Mouse (Mus musculus): ENCODE results near the gene Lrsam1. TPM values are rescaled to one million over a fixed set of nuclear protein-coding genes. Genes with fewer than 3 reads are reported as not detected.

The Lrsam1 gene
- polyA plus RNA-seq, 1 experiment from 2014 or later: 18.1 TPM

DNA sequence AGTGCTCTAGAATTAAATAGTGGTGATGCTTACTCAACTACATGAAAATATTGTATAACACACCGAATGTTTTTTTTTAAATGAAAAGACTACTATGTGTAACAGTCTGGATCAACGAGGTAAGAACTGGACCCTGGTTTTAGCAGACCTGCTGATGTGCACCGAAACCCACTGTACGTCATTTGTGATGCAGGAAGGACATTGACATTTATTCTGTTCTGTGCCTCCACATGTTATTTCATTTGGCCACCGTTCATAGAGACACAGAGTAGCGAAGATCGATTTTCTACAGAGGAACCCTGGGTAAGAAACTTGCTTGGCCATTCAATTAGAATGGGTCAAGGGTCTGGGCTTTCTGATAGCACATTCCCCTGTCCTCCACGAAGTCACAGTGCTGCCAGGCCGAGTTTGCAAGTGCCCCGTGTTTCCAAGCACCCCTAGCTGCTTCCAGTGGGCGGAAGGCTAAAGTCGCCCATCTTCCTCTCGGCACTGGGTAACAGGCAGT, 4.8 kb upstream of the Lrsam1 start:
- no peaks in the 10 kb centered on the region for H3K9me3 ChIP-seq
- ATAC-seq: no peak
- H3K27me3 ChIP-seq: no peaks in the 10 kb centered on the region
- H3K36me3 ChIP-seq: peaks cover 24% of the 10 kb centered on the region
- peak overlapping the region; percentile 72 for H3K4me3 ChIP-seq (replicated peaks)
- 11% methylated on average over 13 of the region's 13 CpGs for WGBS
- peak overlapping the region; percentile 94 for H3K27ac ChIP-seq
- H3K9ac ChIP-seq (replicated peaks): peak overlapping the region; percentile 82
- peak overlapping the region; percentile 80 for H3K4me2 ChIP-seq (replicated peaks)
- H3K4me1 ChIP-seq (replicated peaks): peaks cover 51% of the 10 kb centered on the region

DNA sequence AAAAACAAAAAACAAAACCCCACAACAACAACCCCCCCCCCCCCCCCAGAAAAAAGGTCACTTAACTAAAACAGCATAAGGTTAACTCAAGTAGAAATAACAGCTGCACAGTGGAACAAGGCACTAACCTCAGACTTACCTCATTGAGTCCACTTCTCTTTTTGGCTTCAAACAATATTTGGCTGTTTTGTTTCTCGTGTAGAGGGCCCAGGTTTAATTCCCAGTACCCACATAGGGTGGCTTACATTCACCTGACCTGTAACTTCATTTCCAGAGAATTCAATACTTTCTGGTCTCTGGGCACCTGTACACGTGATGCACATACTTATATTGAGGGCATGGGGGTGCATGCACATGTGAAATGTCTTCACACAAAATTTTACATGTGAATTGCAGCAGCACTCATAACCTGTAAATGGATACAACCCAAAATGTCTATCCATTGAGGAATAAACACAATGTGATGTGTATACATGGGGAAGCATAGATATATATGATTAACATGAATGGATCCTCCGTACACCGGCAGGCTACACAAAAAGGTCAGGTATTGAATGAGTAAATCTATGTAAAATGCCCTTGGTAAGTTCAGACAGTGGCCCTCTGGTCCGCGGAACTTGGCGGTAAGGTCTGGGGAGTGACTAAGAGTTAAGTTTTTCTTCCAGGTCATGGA, 4.2 kb upstream of the Lrsam1 start:
- no peak overlapping the region for H3K27ac ChIP-seq
- peaks cover 55% of the 10 kb centered on the region for H3K4me1 ChIP-seq (replicated peaks)
- H3K27me3 ChIP-seq: no peaks in the 10 kb centered on the region
- WGBS: 17% methylated on average over 7 of the region's 7 CpGs
- peaks cover 24% of the 10 kb centered on the region for H3K36me3 ChIP-seq
- peak overlapping the region; percentile 80; the same call in 1 of the 2 replicates for H3K4me2 ChIP-seq (replicated peaks)
- H3K9me3 ChIP-seq: no peaks in the 10 kb centered on the region
- 0 out of 2 replicates have a peak overlapping the region, but pooled peaks have one; percentile 72 for H3K4me3 ChIP-seq (replicated peaks)
- H3K9ac ChIP-seq (replicated peaks): no peak overlapping the region
- no peak for ATAC-seq

DNA sequence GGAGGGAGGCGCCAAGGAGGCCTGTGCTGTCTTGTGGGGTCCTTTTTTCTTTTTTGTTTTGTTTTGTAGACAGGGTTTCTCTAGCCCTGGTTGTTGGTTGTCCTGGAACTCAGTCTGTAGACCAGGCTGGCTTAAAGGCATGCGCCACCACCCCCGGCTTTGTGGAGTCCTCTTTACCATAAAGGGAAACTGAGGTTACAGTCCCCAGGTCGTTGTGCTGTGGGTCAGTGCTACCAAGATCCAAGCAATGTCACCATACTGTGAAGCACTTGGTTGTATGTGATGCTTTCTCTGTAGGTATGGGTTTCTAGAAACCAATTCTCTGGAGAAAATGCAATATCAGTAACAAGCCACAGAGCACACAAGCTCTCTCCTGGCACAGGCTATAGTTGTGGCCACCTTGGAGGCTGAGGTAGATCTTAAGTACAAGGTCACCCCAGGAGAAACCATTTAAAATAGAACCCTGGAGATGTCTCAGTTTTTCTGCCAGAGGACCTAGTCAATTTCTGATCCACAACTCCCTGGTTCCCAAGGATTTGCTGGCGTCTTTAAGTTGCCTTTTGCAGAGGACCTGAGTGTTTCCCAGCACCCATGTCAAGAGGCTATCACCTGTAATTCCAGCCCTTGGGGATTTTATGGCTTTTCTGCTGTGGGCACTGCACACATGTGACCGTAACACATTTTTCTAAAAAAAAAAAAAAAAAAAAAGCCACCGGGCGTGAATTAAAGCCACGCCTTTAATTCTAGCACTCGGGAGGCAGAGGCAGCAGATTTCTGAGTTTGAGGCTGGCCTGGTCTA, 3.4 kb upstream of the Lrsam1 start:
- WGBS: 26% methylated on average over 10 of the region's 10 CpGs
- H3K36me3 ChIP-seq: peaks cover 24% of the 10 kb centered on the region
- H3K27ac ChIP-seq: no peak overlapping the region
- H3K27me3 ChIP-seq: no peaks in the 10 kb centered on the region
- H3K9me3 ChIP-seq: no peaks in the 10 kb centered on the region
- peaks cover 61% of the 10 kb centered on the region for H3K4me1 ChIP-seq (replicated peaks)
- no peak overlapping the region for H3K4me2 ChIP-seq (replicated peaks)
- no peak overlapping the region for H3K4me3 ChIP-seq (replicated peaks)
- no peak for ATAC-seq
- no peak overlapping the region for H3K9ac ChIP-seq (replicated peaks)

DNA sequence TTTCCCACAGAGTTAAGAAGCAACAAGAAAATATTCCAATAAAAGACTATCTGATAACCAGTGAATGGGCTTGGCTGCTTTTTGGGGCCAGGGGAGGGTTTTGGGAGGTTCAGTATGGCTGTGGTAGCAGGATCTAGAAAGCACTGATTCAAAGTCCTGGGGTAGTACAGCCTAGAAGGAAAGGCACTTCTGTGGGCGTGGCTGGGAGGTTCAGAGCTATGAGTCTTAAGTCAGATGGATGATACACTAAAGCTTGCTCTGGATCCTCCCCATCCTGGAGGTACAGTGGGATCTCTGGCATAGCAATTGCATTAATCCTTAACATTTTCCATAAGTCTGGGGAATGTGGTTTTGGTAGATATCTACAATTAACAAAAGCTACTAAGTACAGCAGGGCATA, 2.6 kb upstream of the Lrsam1 start:
- ATAC-seq: no peak
- Histone ChIP-seq H3K4me2 (replicated peaks) (no peak overlapping the region; the same call in 1 of the 2 replicates), H3K4me3 (replicated peaks) (no peak overlapping the region), H3K27me3 (no peaks in the 10 kb centered on the region), H3K9me3 (no peaks in the 10 kb centered on the region), H3K36me3 (peaks cover 24% of the 10 kb centered on the region), H3K27ac (no peak overlapping the region), H3K9ac (replicated peaks) (no peak overlapping the region), H3K4me1 (replicated peaks) (peaks cover 61% of the 10 kb centered on the region)
- 76% methylated on average over 1 of the region's 1 CpGs for WGBS

DNA sequence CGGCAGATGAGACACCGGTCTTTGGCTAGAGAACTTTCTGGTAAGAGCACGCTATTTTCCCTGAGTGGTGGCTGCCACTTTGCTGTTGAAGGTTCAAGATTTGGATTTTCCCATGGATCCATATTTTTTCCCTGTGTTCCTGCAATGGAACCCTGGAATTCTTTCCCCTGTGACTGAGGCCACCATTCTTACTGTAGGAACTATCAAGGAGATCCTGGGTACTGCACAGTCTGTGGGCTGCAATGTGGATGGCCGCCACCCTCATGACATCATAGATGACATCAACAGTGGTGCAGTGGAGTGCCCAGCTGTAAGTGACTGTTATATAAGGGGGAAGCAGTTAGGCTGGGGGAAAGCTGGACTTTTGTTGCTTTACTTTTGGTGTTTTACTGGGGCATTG, 2.1 kb upstream of the Lrsam1 start:
- peaks cover 61% of the 10 kb centered on the region for H3K4me1 ChIP-seq (replicated peaks)

DNA sequence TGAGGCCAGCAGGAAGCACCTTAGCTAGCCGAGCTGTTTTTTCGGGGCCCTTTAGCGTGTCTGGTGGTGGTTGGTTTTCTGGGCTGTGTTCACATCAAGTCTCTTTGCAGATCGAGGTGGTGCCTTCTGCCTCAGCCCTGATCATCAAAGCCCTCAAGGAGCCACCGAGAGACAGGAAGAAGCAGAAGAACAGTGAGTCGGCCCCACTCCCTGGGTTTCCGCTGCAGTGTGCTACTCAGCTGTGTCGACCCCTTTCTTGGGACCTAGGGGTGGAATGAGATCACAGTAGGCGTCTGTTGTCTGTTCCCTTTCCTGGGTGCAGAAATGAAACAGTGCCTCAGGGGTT, 1.4 kb upstream of the Lrsam1 start:
- Histone ChIP-seq H3K9ac (replicated peaks) (peak overlapping the region; percentile 95), H3K4me3 (replicated peaks) (peak overlapping the region; percentile 85), H3K4me2 (replicated peaks) (peak overlapping the region; percentile 98), H3K27ac (no peak overlapping the region), H3K36me3 (peaks cover 24% of the 10 kb centered on the region), H3K27me3 (no peaks in the 10 kb centered on the region), H3K4me1 (replicated peaks) (peaks cover 55% of the 10 kb centered on the region), H3K9me3 (no peaks in the 10 kb centered on the region)
- no peak for ATAC-seq
- 11% methylated on average over 9 of the region's 9 CpGs for WGBS

More for the DNA sequence above, 2.1 kb upstream of the Lrsam1 start:
- peak overlapping the region; percentile 85 for H3K4me3 ChIP-seq (replicated peaks)
- H3K27me3 ChIP-seq: no peaks in the 10 kb centered on the region
- no peaks in the 10 kb centered on the region for H3K9me3 ChIP-seq
- ATAC-seq: no peak
- H3K9ac ChIP-seq (replicated peaks): peak overlapping the region; percentile 95; the same call in 1 of the 2 replicates
- peaks cover 24% of the 10 kb centered on the region for H3K36me3 ChIP-seq
- 72% methylated on average over 4 of the region's 4 CpGs for WGBS
- H3K4me2 ChIP-seq (replicated peaks): peak overlapping the region; percentile 98
- no peak overlapping the region for H3K27ac ChIP-seq

DNA sequence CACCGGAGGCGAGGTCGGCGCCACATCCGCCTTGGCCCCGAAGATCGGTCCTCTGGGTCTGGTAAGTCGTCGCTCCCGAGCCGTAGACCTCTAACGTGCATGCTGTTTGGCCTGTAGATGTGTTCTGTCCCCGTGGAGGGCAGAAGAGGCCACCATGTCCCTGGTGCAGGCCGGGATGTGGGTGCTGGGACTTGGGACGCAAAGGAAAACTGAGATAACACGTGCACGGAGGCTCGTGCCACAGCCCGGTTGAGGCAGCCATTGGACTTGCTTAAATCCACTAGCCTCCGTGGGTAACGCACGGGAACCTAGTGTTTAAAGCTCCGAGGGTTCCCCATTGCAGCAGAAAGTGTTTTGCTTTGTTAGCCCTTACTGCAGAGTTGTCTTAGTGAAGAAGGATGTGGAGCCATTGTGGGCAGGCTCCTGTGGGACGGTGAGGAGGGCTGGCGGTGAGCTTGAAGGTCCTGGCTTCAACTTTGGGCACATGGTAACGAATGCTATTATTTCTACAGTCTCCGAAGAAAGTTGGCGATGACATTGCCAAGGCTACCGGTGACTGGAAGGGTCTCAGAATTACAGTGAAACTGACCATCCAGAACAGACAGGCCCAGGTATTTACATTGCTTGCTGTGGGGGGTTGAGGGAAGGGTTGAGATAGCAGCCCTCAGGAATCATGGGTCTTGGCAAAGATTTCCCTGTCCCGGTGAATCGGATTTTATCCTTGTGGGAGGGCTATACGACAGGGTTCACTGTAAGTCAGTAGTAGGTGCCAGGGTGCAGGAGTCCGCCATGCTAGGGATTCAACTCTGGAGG, 854 bp upstream of the Lrsam1 start:
- Histone ChIP-seq H3K4me2 (replicated peaks) (peak overlapping the region; percentile 98), H3K4me3 (replicated peaks) (peak overlapping the region; percentile 85), H3K9ac (replicated peaks) (peak overlapping the region; percentile 95), H3K36me3 (peaks cover 27% of the 10 kb centered on the region), H3K4me1 (replicated peaks) (peaks cover 49% of the 10 kb centered on the region), H3K27me3 (no peaks in the 10 kb centered on the region), H3K27ac (peak overlapping the region; percentile 79), H3K9me3 (no peaks in the 10 kb centered on the region)
- under 1% methylated on average over 33 of the region's 33 CpGs for WGBS
- ATAC-seq: peak; percentile 12; the same call in 1 of the 2 replicates

DNA sequence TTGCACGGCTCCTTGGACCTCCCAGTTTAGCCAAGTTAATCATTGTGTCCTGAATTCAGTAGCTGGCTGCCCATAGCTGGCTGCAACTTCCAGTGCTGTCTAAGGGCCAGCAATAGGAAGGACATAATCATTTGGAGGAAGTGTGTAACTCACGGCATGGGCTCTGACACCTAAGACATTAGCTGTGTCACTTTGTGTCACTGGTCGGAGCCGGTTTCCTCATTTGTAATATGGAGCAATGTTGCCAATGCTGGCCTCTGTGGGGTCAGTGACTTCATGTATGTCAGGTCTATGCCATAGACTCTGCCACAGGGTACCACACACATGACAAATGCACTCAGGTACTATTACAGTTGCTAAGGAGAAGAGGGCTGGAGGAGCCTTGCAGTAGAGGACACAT, 1.1 kb downstream of the Lrsam1 start:
- Histone ChIP-seq H3K9me3 (no peaks in the 10 kb centered on the region), H3K4me3 (replicated peaks) (peak overlapping the region; percentile 85), H3K36me3 (peaks cover 46% of the 10 kb centered on the region), H3K4me1 (replicated peaks) (peaks cover 36% of the 10 kb centered on the region), H3K4me2 (replicated peaks) (peak overlapping the region; percentile 98), H3K9ac (replicated peaks) (peak overlapping the region; percentile 95), H3K27ac (no peak overlapping the region), H3K27me3 (no peaks in the 10 kb centered on the region)
- no peak for ATAC-seq
- WGBS: 94% methylated on average over 4 of the region's 4 CpGs

DNA sequence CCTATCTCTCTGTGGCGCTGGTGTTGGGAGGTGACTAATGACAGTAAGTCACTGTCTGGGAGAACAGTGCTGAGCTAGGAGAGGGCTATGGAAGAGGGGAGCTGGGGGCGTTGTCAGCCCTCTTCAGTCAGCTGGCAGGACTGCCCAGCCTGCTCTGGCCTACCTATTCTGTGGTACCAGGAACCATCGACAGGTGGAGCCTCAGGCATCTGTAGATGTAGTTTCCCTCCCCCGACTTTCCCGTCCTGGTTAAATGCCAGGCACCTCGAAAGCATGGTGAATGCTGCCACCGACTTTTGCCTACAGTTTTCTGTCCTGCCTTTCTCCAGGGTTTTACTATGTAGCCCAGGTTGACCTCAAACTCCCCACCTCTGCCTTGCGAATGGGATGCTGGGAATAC, 4.1 kb downstream of the Lrsam1 start:
- H3K36me3 ChIP-seq: peaks cover 49% of the 10 kb centered on the region
- no peak for ATAC-seq
- peaks cover 14% of the 10 kb centered on the region for H3K4me1 ChIP-seq (replicated peaks)
- no peak overlapping the region for H3K4me3 ChIP-seq (replicated peaks)
- H3K9ac ChIP-seq (replicated peaks): no peak overlapping the region
- no peak overlapping the region for H3K4me2 ChIP-seq (replicated peaks)
- H3K9me3 ChIP-seq: 0 out of 2 replicates have a peak, but pooled peaks cover 5% of the 10 kb centered on the region
- no peaks in the 10 kb centered on the region for H3K27me3 ChIP-seq
- WGBS: 62% methylated on average over 8 of the region's 8 CpGs
- H3K27ac ChIP-seq: no peak overlapping the region

DNA sequence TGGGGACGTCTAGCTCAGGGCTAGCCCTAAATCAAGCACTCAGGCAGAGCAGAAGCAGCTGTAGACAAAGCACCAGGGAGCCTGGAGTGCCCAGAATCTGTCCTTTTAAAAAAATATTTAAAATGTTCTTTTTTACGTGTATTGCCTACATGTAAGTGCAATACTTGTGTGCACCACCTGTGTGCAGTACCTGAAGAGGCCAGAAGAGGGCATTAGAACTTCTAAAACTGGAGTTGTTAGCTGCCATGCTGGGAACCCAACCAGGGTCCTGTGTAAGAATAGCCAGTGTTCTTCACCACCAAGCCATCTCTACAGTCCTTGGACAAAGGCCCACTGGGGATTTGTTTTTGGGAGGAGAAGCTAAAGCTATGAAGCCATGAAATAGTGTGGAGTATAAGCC, 6.8 kb downstream of the Lrsam1 start:
- Histone ChIP-seq H3K4me2 (replicated peaks) (no peak overlapping the region), H3K9ac (replicated peaks) (0 out of 2 replicates have a peak overlapping the region, but pooled peaks have one; percentile 19), H3K4me1 (replicated peaks) (no peaks in the 10 kb centered on the region), H3K4me3 (replicated peaks) (no peak overlapping the region), H3K27me3 (no peaks in the 10 kb centered on the region), H3K27ac (no peak overlapping the region), H3K36me3 (peaks cover 75% of the 10 kb centered on the region), H3K9me3 (0 out of 2 replicates have a peak, but pooled peaks cover 5% of the 10 kb centered on the region)
- 89% methylated on average over 2 of the region's 2 CpGs for WGBS
- ATAC-seq: no peak

DNA sequence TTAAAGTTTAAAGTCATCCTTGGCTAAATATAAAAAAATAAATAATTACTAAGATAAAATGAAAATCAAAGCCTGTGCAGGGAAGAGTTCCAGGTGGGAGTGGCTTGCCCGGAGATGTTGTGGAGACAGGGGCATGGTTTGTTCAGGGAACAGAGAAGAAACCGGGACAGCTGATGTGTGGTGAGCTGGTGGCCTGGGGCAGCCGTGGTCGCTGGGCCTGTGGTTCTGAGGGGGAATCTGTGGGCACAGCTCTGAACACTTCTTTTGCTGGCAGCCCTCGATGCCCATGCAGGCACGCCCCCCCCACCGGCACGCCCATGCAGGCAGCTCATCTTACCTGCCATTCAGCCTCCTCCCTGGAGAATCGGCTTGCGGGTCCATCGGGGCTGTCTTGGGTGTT, 14.0 kb downstream of the Lrsam1 start:
- Histone ChIP-seq H3K9ac (replicated peaks) (no peak overlapping the region; the same call in 1 of the 2 replicates), H3K36me3 (peaks cover 88% of the 10 kb centered on the region), H3K9me3 (no peaks in the 10 kb centered on the region), H3K27ac (no peak overlapping the region), H3K4me2 (replicated peaks) (no peak overlapping the region), H3K4me1 (replicated peaks) (no peaks in the 10 kb centered on the region), H3K4me3 (replicated peaks) (no peak overlapping the region), H3K27me3 (no peaks in the 10 kb centered on the region)
- WGBS: 94% methylated on average over 11 of the region's 11 CpGs
- ATAC-seq: no peak

Measured in midbrain, embryonic 13.5 days (tissue).